In genomic region chr16:23898840-23899239, GRCm38 (mm10) we compare ENCODE assay signal across 8 mouse cellular contexts. TPM values are rescaled to one million over a fixed set of nuclear protein-coding genes. Genes with fewer than 3 reads are reported as not detected.
DNase-seq lines count a peak whose midpoint lies in the region; ATAC-seq and TF ChIP-seq lines count a peak whose summit lies in the region.

No protein-coding gene starts in this region.

- TF ChIP-seq CTCF in brain, embryonic 14.5 days (IDR thresholded peaks at IDR 0.05; ENCODE audit: borderline replicate concordance, extremely low read depth, insufficient read depth, insufficient read length) = peak; percentile 95
- peak; percentile 77 for TF ChIP-seq CTCF in liver, embryonic 14.5 days (IDR thresholded peaks at IDR 0.05; ENCODE audit: low read depth)

- H3K4me2 ChIP-seq in forebrain, embryonic 11.5 days (ENCODE audit: low read depth, low read length, severe bottlenecking) = peak overlapping the region; percentile 48; the same call in 1 of the 2 replicates
- peak overlapping the region; percentile 67 for H3K4me2 ChIP-seq in heart, embryonic 16.5 days (ENCODE audit: low read depth, low read length)
- peak overlapping the region; percentile 26; the same call in 1 of the 2 replicates for H3K4me2 ChIP-seq in liver, embryonic 14.5 days (ENCODE audit: low read depth)
- no peak overlapping the region for H3K4me2 ChIP-seq in neural tube, embryonic 11.5 days (ENCODE audit: low read depth)
- peak overlapping the region; percentile 44 for H3K4me2 ChIP-seq in stomach, embryonic 16.5 days (ENCODE audit: low read depth, low read length)

- ATAC-seq in forebrain, embryonic 11.5 days (replicated peaks; ENCODE audit: low FRiP score) = peak; percentile 69
- ATAC-seq in heart, embryonic 16.5 days (replicated peaks; ENCODE audit: extremely low read depth, insufficient read depth, low FRiP score) = peak; percentile 32; the same call in 1 of the 2 replicates
- ATAC-seq in liver, embryonic 14.5 days (ENCODE audit: insufficient read depth) = no peak
- ATAC-seq in neural tube, embryonic 11.5 days (ENCODE audit: insufficient read depth, low FRiP score, low TSS enrichment) = peak; percentile 80
- peak; percentile 69 for ATAC-seq in stomach, embryonic 16.5 days (ENCODE audit: insufficient read depth, low FRiP score)

- TF ChIP-seq POLR2A in brain, embryonic 14.5 days (IDR thresholded peaks at IDR 0.05; ENCODE audit: borderline replicate concordance, extremely low read depth, insufficient read depth, insufficient read length, poor library complexity, severe bottlenecking) = no peak

- 15% methylated on average over 12 of the region's 12 CpGs for WGBS in forebrain, embryonic 11.5 days
- 10% methylated on average over 12 of the region's 12 CpGs for WGBS in heart, embryonic 16.5 days
- 10% methylated on average over 12 of the region's 12 CpGs for WGBS in liver, embryonic 14.5 days (ENCODE audit: insufficient replicate concordance)
- 17% methylated on average over 12 of the region's 12 CpGs for WGBS in neural tube, embryonic 11.5 days
- WGBS in stomach, embryonic 16.5 days = 11% methylated on average over 12 of the region's 12 CpGs

- TF ChIP-seq EP300 in liver, embryonic 14.5 days (IDR thresholded peaks at IDR 0.05; ENCODE audit: low read depth) = no peak

- peak; percentile 80 for DNase-seq in A20 (ENCODE audit: low read depth, low spot score)
- peak; percentile 94 for DNase-seq in brain, embryonic 14.5 days (ENCODE audit: low read depth)
- DNase-seq in forebrain, embryonic 11.5 days (ENCODE audit: low spot score) = peak; percentile 89
- DNase-seq in kidney, postnatal 25 days = peak; percentile 79 to 90
- peak in 2 of 3 experiments; percentile 9 to 20 for DNase-seq in liver, embryonic 14.5 days (ENCODE audit: low read depth in 3 of 3, low spot score in 3 of 3)
- peak; percentile 88 for DNase-seq in neural tube, embryonic 11.5 days (ENCODE audit: low spot score)

- no peak overlapping the region for H3K9ac ChIP-seq in forebrain, embryonic 11.5 days (ENCODE audit: low read length)
- H3K9ac ChIP-seq in heart, embryonic 16.5 days (ENCODE audit: low read length) = no peak overlapping the region
- no peak overlapping the region for H3K9ac ChIP-seq in liver, embryonic 14.5 days (replicated peaks)
- no peak overlapping the region for H3K9ac ChIP-seq in neural tube, embryonic 11.5 days (ENCODE audit: low read length)
- H3K9ac ChIP-seq in stomach, embryonic 16.5 days (ENCODE audit: low read length) = 0 out of 2 replicates have a peak overlapping the region, but pooled peaks have one; percentile 29

- H3K9me3 ChIP-seq in forebrain, embryonic 11.5 days (ENCODE audit: control insufficient read depth, low read length) = no peaks in the 10 kb centered on the region
- no peaks in the 10 kb centered on the region for H3K9me3 ChIP-seq in heart, embryonic 16.5 days (replicated peaks; ENCODE audit: control insufficient read depth, low read length)
- H3K9me3 ChIP-seq in liver, embryonic 14.5 days (ENCODE audit: control insufficient read depth, low read length) = no peaks in the 10 kb centered on the region
- no peaks in the 10 kb centered on the region for H3K9me3 ChIP-seq in neural tube, embryonic 11.5 days (ENCODE audit: control insufficient read depth, low read length)
- no peaks in the 10 kb centered on the region for H3K9me3 ChIP-seq in stomach, embryonic 16.5 days (replicated peaks; ENCODE audit: control insufficient read depth, low read length)

- peaks cover 2% of the 10 kb centered on the region; the same call in 1 of the 2 replicates for H3K4me1 ChIP-seq in forebrain, embryonic 11.5 days (replicated peaks; ENCODE audit: control insufficient read depth, insufficient read depth, low read length)
- H3K4me1 ChIP-seq in heart, embryonic 16.5 days (ENCODE audit: control insufficient read depth, insufficient read depth, low read length) = peaks cover 12% of the 10 kb centered on the region
- H3K4me1 ChIP-seq in liver, embryonic 14.5 days (replicated peaks; ENCODE audit: control insufficient read depth in 2 of 2, insufficient read depth in 2 of 2, low read length in 1 of 2) = no peaks in the 10 kb centered on the region
- peaks cover 5% of the 10 kb centered on the region for H3K4me1 ChIP-seq in neural tube, embryonic 11.5 days (ENCODE audit: control insufficient read depth, insufficient read depth, low read length)
- H3K4me1 ChIP-seq in stomach, embryonic 16.5 days (ENCODE audit: control insufficient read depth, insufficient read depth, low read length) = peaks cover 5% of the 10 kb centered on the region; the same call in 1 of the 2 replicates

- no peak overlapping the region for H3K27ac ChIP-seq in forebrain, embryonic 11.5 days (ENCODE audit: low read depth, low read length)
- H3K27ac ChIP-seq in heart, embryonic 16.5 days (ENCODE audit: low read length) = no peak overlapping the region
- H3K27ac ChIP-seq in liver, embryonic 14.5 days = no peak overlapping the region
- H3K27ac ChIP-seq in neural tube, embryonic 11.5 days (ENCODE audit: low read depth, low read length) = no peak overlapping the region
- H3K27ac ChIP-seq in stomach, embryonic 16.5 days (ENCODE audit: low read length) = no peak overlapping the region

- no peak overlapping the region for H3K4me3 ChIP-seq in forebrain, embryonic 11.5 days (ENCODE audit: low read depth, low read length)
- peak overlapping the region; percentile 39; the same call in 1 of the 2 replicates for H3K4me3 ChIP-seq in heart, embryonic 16.5 days (ENCODE audit: low read length)
- H3K4me3 ChIP-seq in liver, embryonic 14.5 days (ENCODE audit: insufficient read depth in 1 of 2, low read depth in 2 of 2, low read length in 2 of 2) = no peak overlapping the region
- no peak overlapping the region for H3K4me3 ChIP-seq in neural tube, embryonic 11.5 days (ENCODE audit: low read depth, low read length)
- H3K4me3 ChIP-seq in stomach, embryonic 16.5 days (replicated peaks; ENCODE audit: low read length) = 0 out of 2 replicates have a peak overlapping the region, but pooled peaks have one; percentile 18

- no peaks in the 10 kb centered on the region for H3K36me3 ChIP-seq in forebrain, embryonic 11.5 days (ENCODE audit: control insufficient read depth, insufficient read depth, low read length)
- H3K36me3 ChIP-seq in heart, embryonic 16.5 days (ENCODE audit: control insufficient read depth, insufficient read depth) = no peaks in the 10 kb centered on the region
- no peaks in the 10 kb centered on the region for H3K36me3 ChIP-seq in liver, embryonic 14.5 days (replicated peaks; ENCODE audit: control insufficient read depth, insufficient read depth, low read depth)
- no peaks in the 10 kb centered on the region for H3K36me3 ChIP-seq in neural tube, embryonic 11.5 days (ENCODE audit: control insufficient read depth, insufficient read depth, low read length)
- H3K36me3 ChIP-seq in stomach, embryonic 16.5 days (ENCODE audit: control insufficient read depth, insufficient read depth, low read length) = no peaks in the 10 kb centered on the region

- peaks cover 2% of the 10 kb centered on the region; the same call in 1 of the 2 replicates for H3K27me3 ChIP-seq in forebrain, embryonic 11.5 days (ENCODE audit: control insufficient read depth, insufficient read depth, low read length)
- H3K27me3 ChIP-seq in heart, embryonic 16.5 days (ENCODE audit: control insufficient read depth, insufficient read depth, low read length) = peaks cover 4% of the 10 kb centered on the region
- H3K27me3 ChIP-seq in liver, embryonic 14.5 days (ENCODE audit: control insufficient read depth, insufficient read depth, low read length) = no peaks in the 10 kb centered on the region
- H3K27me3 ChIP-seq in neural tube, embryonic 11.5 days (ENCODE audit: control insufficient read depth, insufficient read depth, low read length) = no peaks in the 10 kb centered on the region
- H3K27me3 ChIP-seq in stomach, embryonic 16.5 days (ENCODE audit: control insufficient read depth, insufficient read depth, low read length) = no peaks in the 10 kb centered on the region

RNA-seq across cellular contexts. Expression of gene Sst, which starts 8.1 kb away (rescaled TPM):
- polyA plus RNA-seq in brain, embryonic 14.5 days (2012; rRNA removed) = 180 and 239 TPM in 2 replicates
- 5.7 and 9.4 TPM in 2 replicates for polyA plus RNA-seq in forebrain, embryonic 11.5 days (2014; fragmentation: Nextera tagmentation; extraction: Ambion mirVana)
- polyA plus RNA-seq in heart, embryonic 16.5 days (2015; fragmentation: Nextera tagmentation; extraction: Ambion mirVana) = not detected in 2 replicates
- polyA plus RNA-seq in liver, embryonic 14.5 days (2012; rRNA removed) = 0.04 and 0.39 TPM in 2 replicates
- not detected in 2 replicates for polyA plus RNA-seq in liver, embryonic 14.5 days (2014; fragmentation: Nextera tagmentation; extraction: Ambion mirVana)
- 97.3 and 106 TPM in 2 replicates for polyA plus RNA-seq in neural tube, embryonic 11.5 days (2014; fragmentation: Nextera tagmentation; extraction: Ambion mirVana)
- 12.1 and 18.9 TPM in 2 replicates for polyA plus RNA-seq in stomach, embryonic 16.5 days (2015; fragmentation: Nextera tagmentation; extraction: Ambion mirVana)

RNA-seq across cellular contexts. Expression of gene Rtp2, which starts 33.4 kb away (rescaled TPM):
- 0.04 and 0.07 TPM in 2 replicates for polyA plus RNA-seq in brain, embryonic 14.5 days (2012; rRNA removed)
- polyA plus RNA-seq in forebrain, embryonic 11.5 days (2014; fragmentation: Nextera tagmentation; extraction: Ambion mirVana) = not detected in 2 replicates
- not detected in 2 replicates for polyA plus RNA-seq in heart, embryonic 16.5 days (2015; fragmentation: Nextera tagmentation; extraction: Ambion mirVana)
- polyA plus RNA-seq in liver, embryonic 14.5 days (2012; rRNA removed) = not detected in 2 replicates
- polyA plus RNA-seq in liver, embryonic 14.5 days (2014; fragmentation: Nextera tagmentation; extraction: Ambion mirVana) = not detected in 2 replicates
- polyA plus RNA-seq in neural tube, embryonic 11.5 days (2014; fragmentation: Nextera tagmentation; extraction: Ambion mirVana) = not detected in 2 replicates
- polyA plus RNA-seq in stomach, embryonic 16.5 days (2015; fragmentation: Nextera tagmentation; extraction: Ambion mirVana) = not detected in 2 replicates

Comparison
In these comparisons a context has a peak if more than half of its experiments do, and no peak if none do; other contexts are left out.
1. DNase-seq: peak in every context shown above with its lines; median percentile 94 in brain, embryonic 14.5 days; 89 in forebrain, embryonic 11.5 days; 88 in neural tube, embryonic 11.5 days; 84 in kidney, postnatal 25 days; 80 in A20; 14 in liver, embryonic 14.5 days.
2. H3K4me3 ChIP-seq: peak in heart, embryonic 16.5 days (single experiment) and stomach, embryonic 16.5 days (single experiment); none in forebrain, embryonic 11.5 days (single experiment), liver, embryonic 14.5 days (0 of 2) and neural tube, embryonic 11.5 days (single experiment).